In genomic region chr13:36497346-36497745, GRCm38 (mm10) we compare ENCODE assay signal across 10 mouse cellular contexts.
DNase-seq lines count a peak whose midpoint lies in the region; ATAC-seq lines count a peak whose summit lies in the region.
"Had no signal": no experiment of that assay in that cellular context is flagged by ENCODE, and none has a peak within 500 bp of the region (broad histone marks: within the 10 kb centered on the region; RNA-seq: fewer than 3 reads in every experiment).

No protein-coding gene starts in this region.

- H3K4me3 ChIP-seq in forebrain, embryonic 10.5 days, result no peak overlapping the region
- H3K4me3 ChIP-seq in midbrain, embryonic 10.5 days, result no peak overlapping the region
- H3K4me3 ChIP-seq: limb, embryonic 15.5 days had no signal

- H3K9me3 ChIP-seq in forebrain, embryonic 10.5 days, result no peaks in the 10 kb centered on the region
- no peaks in the 10 kb centered on the region for H3K9me3 ChIP-seq in midbrain, embryonic 10.5 days (replicated peaks)
- H3K9me3 ChIP-seq: limb, embryonic 15.5 days had no signal

- ATAC-seq in inflammation-experienced regulatory T-cells, adult 6 months, result no peak

- no peak overlapping the region for H3K27ac ChIP-seq in forebrain, embryonic 10.5 days
- H3K27ac ChIP-seq in midbrain, embryonic 10.5 days (replicated peaks), result no peak overlapping the region
- H3K27ac ChIP-seq: hindbrain, embryonic 14.5 days; limb, embryonic 15.5 days had no signal

- H3K36me3 ChIP-seq in forebrain, embryonic 10.5 days (replicated peaks), result no peaks in the 10 kb centered on the region
- H3K36me3 ChIP-seq in midbrain, embryonic 10.5 days, result no peaks in the 10 kb centered on the region
- H3K36me3 ChIP-seq: limb, embryonic 15.5 days had no signal

- H3K27me3 ChIP-seq in forebrain, embryonic 10.5 days (ENCODE audit: poor library complexity, severe bottlenecking), result no peaks in the 10 kb centered on the region
- no peaks in the 10 kb centered on the region for H3K27me3 ChIP-seq in midbrain, embryonic 10.5 days (ENCODE audit: low read depth, poor library complexity, severe bottlenecking)
- H3K27me3 ChIP-seq: limb, embryonic 15.5 days had no signal

- peaks cover 10% of the 10 kb centered on the region for H3K4me1 ChIP-seq in forebrain, embryonic 10.5 days
- H3K4me1 ChIP-seq in midbrain, embryonic 10.5 days, result peaks cover 9% of the 10 kb centered on the region
- H3K4me1 ChIP-seq: limb, embryonic 15.5 days had no signal

- peak; percentile 16 to 73 for DNase-seq in urinary bladder, postnatal 36 days (ENCODE audit: low spot score in 2 of 2)
- DNase-seq in urinary bladder, postnatal 10 days (ENCODE audit: low spot score), result no peak
- DNase-seq in cerebellum, postnatal 14 days, result peak; percentile 41 to 51
- DNase-seq in kidney, adult 9 months, result peak; percentile 94
- DNase-seq in skeletal muscle tissue, adult 2 months (ENCODE audit: low read depth, low spot score), result peak; percentile 78
- DNase-seq in forebrain, embryonic 10.5 days (ENCODE audit: extremely low spot score, low spot score), result no peak
- DNase-seq in midbrain, embryonic 10.5 days (ENCODE audit: low spot score), result no peak

- 97% methylated on average over 4 of the region's 4 CpGs for WGBS in forebrain, embryonic 10.5 days
- WGBS in midbrain, embryonic 10.5 days, result 88% methylated on average over 4 of the region's 4 CpGs

Comparison
In these comparisons a context has a peak if more than half of its experiments do, and no peak if none do; other contexts are left out.
1. DNase-seq: peak in urinary bladder, postnatal 36 days (2 of 2), cerebellum, postnatal 14 days (2 of 2), kidney, adult 9 months (single experiment) and skeletal muscle tissue, adult 2 months (single experiment); none in urinary bladder, postnatal 10 days (single experiment), forebrain, embryonic 10.5 days (single experiment) and midbrain, embryonic 10.5 days (single experiment).